Mouse (Mus musculus) layer of hippocampus, adult 11-12 months (tissue): ENCODE results near the gene Krt24.
"Not testable (repeated sequence)": the region's sequence is repeated elsewhere in the genome, so short reads cannot be mapped to it uniquely, and the experiment has no call there.

Source experiments
- DNase-seq: peaks from one replicate; pipeline ENCODE4 v3.0.0; 2022; ENCODE audit warnings: low spot score

Gene Krt24

DNA sequence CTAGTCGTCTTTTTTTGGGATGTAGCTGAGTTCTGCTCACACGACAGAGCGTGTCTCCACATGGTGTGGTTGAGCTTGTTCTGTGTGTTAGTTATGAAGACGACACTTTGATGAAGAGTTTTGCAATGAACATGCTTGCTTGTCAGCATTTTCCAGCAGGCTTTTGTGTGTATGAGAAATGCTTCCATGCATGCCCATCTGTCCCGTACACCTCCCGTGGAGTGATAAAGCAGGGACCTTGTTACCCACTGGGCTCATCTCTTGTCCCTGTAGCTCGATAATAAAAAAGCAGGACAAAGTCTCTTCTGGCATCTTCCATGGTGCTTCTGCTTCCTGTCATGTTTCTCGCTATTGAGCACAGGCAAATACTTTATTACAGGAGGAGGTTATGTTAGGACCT is 32.4 kb downstream of the Krt24 start:
- no peak for DNase-seq

DNA sequence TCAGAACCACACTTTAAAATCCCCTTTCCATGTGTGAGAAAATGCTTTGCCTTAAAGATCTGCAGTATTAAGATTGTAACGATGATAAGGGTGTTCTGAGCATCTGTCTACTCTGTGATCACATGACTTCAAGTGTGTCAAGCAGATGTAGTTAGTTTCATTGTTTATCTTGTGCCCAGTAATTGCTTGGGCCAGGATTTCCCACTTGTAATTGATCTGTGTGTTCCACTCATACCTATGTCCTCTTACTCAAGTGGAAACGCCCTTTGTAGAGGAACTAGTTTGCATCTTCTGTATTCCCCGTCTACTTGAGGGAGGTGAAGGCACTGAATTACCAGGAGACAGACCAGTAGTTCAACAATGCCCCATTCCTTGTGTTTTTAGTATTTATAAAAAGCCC is 34.4 kb downstream of the Krt24 start:
- DNase-seq, result no peak

DNA sequence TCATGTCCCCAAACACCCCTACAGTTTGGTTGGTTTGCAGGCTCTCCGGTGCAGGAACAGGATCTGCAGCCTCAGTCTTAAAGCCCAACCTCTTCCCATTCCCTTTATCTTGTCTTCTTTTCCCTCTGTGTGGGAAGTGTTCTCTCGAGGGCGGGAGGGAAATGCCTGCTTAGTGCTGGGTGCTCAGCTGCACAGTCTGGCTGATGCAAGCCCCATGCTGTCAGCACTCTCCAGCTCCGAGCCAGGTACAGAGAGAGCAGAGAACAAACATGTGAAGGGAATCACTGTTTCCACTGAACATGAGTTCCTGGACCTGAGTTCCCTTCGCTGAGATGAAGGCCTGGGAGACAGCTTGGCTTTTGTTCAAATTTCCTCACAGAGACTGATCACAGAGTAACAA is 34.8 kb downstream of the Krt24 start:
- DNase-seq, result peak; percentile 51

DNA sequence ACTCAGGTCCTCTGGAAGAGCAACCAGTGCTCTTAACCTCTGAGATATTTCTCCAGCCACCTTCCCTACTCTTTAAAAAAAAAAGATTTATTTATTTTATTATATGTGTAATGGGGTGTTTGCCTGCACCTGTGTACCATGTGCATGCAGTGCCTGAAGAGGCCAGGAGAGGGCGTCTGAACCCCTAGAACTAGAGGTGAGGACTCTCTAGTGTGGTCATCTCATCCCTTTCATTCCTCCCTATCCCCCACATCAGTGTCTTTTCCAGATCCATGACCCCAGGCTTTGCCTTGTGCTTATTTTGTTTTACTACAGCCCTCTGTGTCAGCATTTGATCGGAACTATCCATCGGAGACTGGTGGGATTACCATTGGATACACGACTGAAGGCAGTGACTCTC is 35.9 kb downstream of the Krt24 start:
- DNase-seq, result no peak

DNA sequence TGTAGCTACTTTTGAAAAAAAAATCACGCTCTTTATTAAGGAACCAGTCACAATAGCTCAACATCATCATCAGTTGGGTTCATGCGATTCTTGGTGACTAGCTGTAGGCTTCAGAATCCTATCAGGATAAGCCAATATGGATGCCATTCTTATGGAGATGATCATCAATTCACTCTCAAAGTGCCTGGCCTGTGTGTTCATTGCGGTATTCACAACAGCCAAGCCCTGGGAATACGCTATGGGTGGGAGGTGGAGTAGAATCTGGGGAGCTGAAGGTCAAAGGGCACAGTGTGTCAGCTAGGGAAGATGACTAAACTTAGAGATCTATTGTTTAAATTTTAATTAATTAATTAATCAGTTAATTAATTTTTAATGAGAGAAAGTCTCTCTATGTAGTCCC is 37.1 kb downstream of the Krt24 start:
- DNase-seq, result no peak

DNA sequence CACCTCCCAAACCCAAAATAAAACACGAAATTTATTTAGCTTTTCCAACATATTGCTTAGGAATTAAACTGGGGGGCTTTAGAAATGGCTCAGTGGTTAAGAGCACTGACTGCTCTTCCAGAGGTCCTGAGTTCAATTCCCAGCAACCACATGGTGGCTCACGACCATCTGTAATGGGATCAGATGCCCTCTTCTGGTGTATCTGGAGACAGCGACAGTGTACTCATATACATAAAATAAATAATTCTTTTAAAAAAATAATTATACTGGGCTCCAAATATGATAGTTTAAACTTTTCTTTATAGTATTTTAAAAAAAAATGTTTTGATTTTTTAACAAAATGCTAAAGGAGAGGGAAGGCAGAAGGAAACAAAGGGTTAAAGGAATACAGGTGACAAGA is 40.5 kb downstream of the Krt24 start:
- DNase-seq, result not testable (repeated sequence)

DNA sequence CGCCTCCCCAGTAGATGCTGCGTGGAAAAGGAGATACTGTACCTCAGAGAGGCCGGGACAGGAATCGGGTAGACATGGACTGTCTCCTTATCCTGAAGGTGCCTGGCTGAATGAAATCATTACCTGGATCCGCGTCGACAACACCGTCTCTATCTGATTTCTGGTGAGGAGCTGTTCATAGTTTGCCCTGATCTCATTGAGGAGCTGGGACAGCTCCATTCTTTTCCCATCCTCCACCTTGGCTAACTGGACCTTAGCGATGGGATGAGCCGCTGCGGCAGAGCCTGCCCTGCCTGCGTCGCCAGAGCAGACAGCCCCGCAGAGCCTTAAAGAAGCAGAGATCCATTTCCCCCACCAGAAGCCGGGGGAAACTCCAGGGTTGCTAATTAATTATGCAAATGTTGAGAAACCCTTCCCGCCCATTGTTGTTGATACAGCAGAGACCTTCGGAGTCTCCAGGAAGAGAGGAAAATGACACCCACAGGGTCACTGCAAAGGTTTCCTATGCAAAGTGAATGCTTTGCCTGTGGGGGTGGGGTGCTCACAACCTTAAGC is 41.2 kb downstream of the Krt24 start, which contains the start of gene Krt222:
Gene Krt222, minus strand, starts transcription at position 266 of the 555 bp plus-strand sequence.
- DNase-seq, result peak; percentile 35

DNA sequence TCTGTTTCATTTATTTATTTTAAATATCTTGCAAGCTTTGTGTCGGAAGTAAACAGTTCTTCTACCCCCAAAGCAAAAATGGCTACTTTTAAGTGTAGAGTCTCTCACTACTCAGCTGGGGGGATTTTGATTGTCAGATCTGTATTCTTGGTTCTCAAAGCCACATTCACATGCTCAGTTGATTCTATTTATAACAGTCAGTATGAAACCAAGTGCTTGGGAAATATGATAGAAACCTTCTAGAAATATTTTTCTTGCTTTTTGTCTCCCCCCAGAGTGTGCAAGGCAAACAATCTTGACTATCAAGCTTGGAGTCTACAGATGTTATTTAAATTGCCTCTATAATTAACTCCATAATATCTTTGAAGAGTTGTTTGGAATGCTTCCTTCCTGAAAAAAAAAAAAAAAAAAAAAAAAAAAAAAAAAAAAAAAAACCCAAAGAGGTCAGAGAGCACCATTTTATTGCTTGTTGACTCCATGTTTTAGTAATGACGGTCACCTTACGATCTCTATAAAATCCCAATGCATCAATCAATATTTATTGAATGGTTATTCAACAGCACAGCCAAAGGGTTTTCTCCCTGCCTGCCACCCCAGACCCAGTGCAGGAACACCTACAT is 41.8 kb downstream of the Krt24 start:
- DNase-seq, result no peak

DNA sequence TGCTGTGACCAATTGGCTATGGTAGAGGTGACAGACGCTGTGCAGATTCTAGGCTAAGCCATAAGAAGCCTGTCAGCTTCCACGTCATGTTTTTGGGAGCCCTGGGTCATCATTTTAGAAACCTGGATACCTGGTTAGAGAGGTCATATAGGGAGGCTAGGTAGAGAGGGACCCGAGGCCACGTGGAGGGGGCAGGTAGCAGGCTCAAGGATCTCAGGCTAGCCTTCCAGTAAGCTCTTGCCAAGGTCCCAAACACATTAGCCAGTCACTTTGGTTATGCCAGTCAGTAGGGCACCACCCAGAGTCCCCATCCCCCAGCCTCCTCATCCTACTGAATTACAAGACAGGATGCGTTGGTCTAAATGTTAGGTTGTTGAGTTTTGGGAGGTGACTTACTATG is 43.0 kb downstream of the Krt24 start:
- no peak for DNase-seq

DNA sequence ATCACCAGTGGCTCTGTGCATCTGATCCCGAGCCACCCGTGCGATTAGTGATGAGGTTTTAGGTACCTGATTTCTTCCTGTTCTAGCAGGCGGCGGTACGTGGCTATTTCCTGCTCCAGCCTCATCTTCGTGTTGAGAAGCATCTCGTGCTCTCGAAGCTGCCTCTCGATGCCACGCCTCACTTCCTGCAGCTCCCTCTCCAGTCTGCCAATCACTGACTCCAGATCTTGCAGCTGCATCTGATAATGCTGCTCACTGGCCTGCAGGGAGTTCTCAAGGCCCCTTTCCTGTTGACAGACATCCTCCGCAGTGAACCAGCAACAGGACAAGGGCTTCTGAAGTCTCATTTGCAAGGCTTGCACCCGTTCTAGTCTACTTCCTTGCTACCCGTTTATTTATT is 46.6 kb downstream of the Krt24 start:
- no peak for DNase-seq

DNA sequence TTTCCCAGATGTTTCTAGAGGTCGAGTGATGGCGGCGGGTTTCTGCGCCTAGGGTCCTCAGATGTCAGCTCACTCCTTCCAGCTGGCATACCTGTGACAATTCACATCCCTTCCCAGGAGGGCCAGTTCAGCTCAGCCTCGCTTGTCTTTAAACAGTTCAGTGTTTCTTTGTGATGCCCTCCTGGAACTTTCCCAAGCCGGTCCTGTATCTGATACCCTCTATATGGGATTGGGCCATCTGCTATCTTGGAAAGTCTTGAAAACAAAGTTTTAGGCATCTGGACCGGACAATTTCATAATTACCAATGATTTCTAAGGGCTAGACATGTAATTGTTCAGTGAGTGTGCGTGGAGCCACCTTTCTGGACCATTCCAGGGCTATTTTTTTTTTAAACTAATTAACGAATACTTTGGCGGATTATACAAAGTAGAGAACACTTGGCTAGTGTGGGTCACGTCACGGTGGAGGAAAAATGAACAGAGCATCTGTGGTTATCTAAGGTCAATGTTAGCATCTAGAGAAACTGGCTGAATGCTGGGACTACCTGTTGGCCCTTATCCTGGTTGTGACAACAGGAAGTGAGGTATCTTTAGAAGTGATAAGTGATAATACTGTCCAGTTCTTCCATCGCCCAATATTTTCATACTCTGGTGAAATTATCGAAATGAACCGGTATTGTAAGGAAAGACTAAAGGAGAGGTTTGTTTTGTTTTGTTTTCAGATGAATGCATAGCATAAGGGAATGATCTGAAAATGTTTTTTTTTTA is 53.8 kb downstream of the Krt24 start:
- no peak for DNase-seq

DNA sequence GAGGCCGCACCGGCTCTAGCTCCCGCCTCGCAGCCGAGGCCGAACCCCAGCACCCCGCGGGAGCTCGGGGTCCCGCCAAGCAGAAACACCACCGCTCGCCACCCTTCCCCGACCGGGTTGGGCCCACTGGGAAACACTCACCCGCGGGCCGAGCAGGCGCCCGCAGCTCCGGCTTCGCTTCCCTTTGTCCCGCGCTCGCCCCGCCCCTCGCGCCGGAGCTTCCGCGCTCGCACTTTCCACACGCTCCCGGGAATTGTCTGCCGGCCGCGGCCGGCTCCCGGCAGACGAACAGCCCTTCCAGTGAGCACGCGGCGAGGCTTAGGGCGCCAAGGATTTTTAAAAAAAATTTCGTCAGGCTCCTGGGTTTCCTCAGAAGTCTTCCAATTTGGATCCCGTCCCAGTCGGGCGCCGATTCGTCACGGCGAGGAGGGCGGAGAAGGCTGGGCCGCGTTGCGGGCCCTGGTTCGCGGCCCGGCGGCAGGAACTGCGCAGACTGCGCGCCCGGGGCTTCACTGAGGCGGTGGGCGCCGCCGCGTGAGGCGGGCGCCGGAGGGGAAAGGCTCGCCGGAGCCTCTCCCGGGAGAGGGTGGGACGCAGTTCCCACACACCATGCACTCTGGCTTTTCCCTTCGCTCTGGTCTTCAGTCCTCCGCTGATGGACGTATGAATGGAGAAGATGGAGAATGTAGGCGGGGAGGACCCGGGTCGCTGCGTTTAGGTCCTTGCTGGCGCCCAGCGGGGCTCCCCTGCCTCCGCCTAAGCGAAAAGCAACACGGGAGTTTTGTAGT is 54.6 kb downstream of the Krt24 start, which contains the start of gene Smarce1:
Gene Smarce1, minus strand, starts transcription at position 757 of the 788 bp plus-strand sequence.
- peak; percentile 73 for DNase-seq
